Mouse (Mus musculus): ENCODE results near the gene Ssr2. TPM values are rescaled to one million over a fixed set of nuclear protein-coding genes. Genes with fewer than 3 reads are reported as not detected.
A peak's percentile ranks its signal among the peaks of the same experiment; 100 is the strongest.

The Ssr2 gene
- total RNA-seq, 1 experiment = 827 TPM

GRCm38 (mm10) chr3:88529204-88530000 lies 46.3 kb upstream of the Ssr2 start:
- H3K4me1 ChIP-seq (ENCODE audit: control insufficient read depth in 2 of 2, insufficient read depth in 2 of 2, low read length in 2 of 2, poor library complexity in 1 of 2) = peaks cover 6 to 17% of the 10 kb centered on the region in 2 experiments; a peak in 3 of 4 replicates
- in situ Hi-C loops (cut with MboI; ENCODE audit: low sequenced_read_pairs in 2 of 2, unreplicated experiment in 2 of 2) = no loop called here
- DNase-seq (ENCODE audit: low read depth, low spot score) = no peak

DNA sequence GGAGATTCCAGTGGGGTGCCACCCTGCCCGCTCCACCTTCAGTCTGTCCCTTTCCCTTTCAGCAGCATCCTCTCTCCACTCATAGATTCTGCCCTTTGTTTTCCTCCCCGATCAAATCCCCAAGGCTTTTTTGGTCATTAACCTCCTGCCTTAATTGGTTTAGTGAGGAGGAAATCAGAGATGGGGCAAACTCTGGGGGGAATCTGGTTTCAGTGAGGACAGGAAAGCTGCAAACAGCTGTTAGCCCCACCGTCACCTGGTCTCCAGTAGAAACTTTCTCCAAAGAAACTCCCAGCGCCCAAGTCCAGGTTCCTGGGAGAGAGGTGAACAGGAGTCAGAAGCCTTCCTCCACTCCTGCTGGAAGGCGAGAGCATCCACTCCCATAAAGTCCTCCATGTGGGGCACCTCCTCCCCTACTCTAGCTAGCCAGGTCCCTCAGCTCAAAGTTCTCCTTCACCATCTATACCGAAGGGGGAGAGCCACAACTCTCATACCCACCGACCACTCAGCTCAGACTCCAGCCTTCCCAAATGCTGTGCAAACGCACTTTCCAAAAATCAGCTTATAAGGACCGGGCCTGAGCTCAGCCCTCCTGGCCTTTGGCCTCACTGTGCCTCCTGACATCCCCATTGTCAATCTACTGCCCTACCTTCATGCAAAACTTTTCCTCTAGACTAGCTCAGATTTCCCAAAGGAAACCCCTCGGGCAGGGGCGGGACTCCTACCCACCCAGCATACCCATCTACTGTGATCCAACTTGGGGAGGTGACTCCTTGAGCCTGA lies 45.4 kb upstream of the Ssr2 start:
- no peaks in the 10 kb centered on the region for H3K9me3 ChIP-seq (ENCODE audit: control insufficient read depth, insufficient read depth, low read depth, low read length)
- H3K4me3 ChIP-seq (ENCODE audit: insufficient read depth in 1 of 2, low read depth in 1 of 2, low read length in 2 of 2, poor library complexity in 1 of 2, severe bottlenecking in 1 of 2) = peak overlapping the region; percentile 95 to 96
- H3K9ac ChIP-seq (ENCODE audit: insufficient read depth, low read depth, low read length, poor library complexity, severe bottlenecking) = peak overlapping the region; percentile 41; the same call in 1 of the 2 replicates
- peak; percentile 81 for DNase-seq (ENCODE audit: low read depth, low spot score)
- H3K27ac ChIP-seq (ENCODE audit: insufficient read depth, low read depth, low read length, poor library complexity, severe bottlenecking) = peak overlapping the region; percentile 95; the same call in 1 of the 2 replicates
- TF ChIP-seq ZC3H11A (IDR thresholded peaks at IDR 0.05; ENCODE audit: borderline replicate concordance, low read depth, low read length) = no peak
- no peak for TF ChIP-seq MAFK (IDR thresholded peaks at IDR 0.05; ENCODE audit: insufficient read depth, low read depth, low read length)
- TF ChIP-seq CHD2 (IDR thresholded peaks at IDR 0.05; ENCODE audit: low read depth, low read length) = no peak
- TF ChIP-seq HCFC1 (IDR thresholded peaks at IDR 0.05; ENCODE audit: borderline replicate concordance, insufficient read depth, low read length) = no peak
- no peak for TF ChIP-seq ZNF384 (IDR thresholded peaks at IDR 0.05; ENCODE audit: low read depth, low read length)
- H3K4me1 ChIP-seq (ENCODE audit: control insufficient read depth in 2 of 2, insufficient read depth in 2 of 2, low read length in 2 of 2, poor library complexity in 1 of 2) = peaks cover 6 to 25% of the 10 kb centered on the region in 2 experiments; a peak in 3 of 4 replicates
- H3K36me3 ChIP-seq (ENCODE audit: control insufficient read depth, insufficient read depth, low read length, poor library complexity, severe bottlenecking) = peaks cover 5% of the 10 kb centered on the region
- in situ Hi-C loops (cut with MboI; ENCODE audit: low sequenced_read_pairs in 2 of 2, unreplicated experiment in 2 of 2) = no loop called here

More at GRCm38 (mm10) chr3:88529204-88530000, 46.3 kb upstream of the Ssr2 start:
- peak overlapping the region; percentile 21; the same call in 1 of the 2 replicates for H3K9ac ChIP-seq (ENCODE audit: insufficient read depth, low read depth, low read length, poor library complexity, severe bottlenecking)
- TF ChIP-seq ZNF384 (IDR thresholded peaks at IDR 0.05; ENCODE audit: low read depth, low read length) = no peak
- no peaks in the 10 kb centered on the region for H3K9me3 ChIP-seq (ENCODE audit: control insufficient read depth, insufficient read depth, low read depth, low read length)
- H3K36me3 ChIP-seq (ENCODE audit: control insufficient read depth, insufficient read depth, low read length, poor library complexity, severe bottlenecking) = peaks cover 8% of the 10 kb centered on the region
- peak overlapping the region; percentile 95; the same call in 1 of the 2 replicates for H3K27ac ChIP-seq (ENCODE audit: insufficient read depth, low read depth, low read length, poor library complexity, severe bottlenecking)
- peak overlapping the region in 1 of 2 experiments; percentile 96; a peak in 3 of 4 replicates for H3K4me3 ChIP-seq (ENCODE audit: insufficient read depth in 1 of 2, low read depth in 1 of 2, low read length in 2 of 2, poor library complexity in 1 of 2, severe bottlenecking in 1 of 2)

DNA sequence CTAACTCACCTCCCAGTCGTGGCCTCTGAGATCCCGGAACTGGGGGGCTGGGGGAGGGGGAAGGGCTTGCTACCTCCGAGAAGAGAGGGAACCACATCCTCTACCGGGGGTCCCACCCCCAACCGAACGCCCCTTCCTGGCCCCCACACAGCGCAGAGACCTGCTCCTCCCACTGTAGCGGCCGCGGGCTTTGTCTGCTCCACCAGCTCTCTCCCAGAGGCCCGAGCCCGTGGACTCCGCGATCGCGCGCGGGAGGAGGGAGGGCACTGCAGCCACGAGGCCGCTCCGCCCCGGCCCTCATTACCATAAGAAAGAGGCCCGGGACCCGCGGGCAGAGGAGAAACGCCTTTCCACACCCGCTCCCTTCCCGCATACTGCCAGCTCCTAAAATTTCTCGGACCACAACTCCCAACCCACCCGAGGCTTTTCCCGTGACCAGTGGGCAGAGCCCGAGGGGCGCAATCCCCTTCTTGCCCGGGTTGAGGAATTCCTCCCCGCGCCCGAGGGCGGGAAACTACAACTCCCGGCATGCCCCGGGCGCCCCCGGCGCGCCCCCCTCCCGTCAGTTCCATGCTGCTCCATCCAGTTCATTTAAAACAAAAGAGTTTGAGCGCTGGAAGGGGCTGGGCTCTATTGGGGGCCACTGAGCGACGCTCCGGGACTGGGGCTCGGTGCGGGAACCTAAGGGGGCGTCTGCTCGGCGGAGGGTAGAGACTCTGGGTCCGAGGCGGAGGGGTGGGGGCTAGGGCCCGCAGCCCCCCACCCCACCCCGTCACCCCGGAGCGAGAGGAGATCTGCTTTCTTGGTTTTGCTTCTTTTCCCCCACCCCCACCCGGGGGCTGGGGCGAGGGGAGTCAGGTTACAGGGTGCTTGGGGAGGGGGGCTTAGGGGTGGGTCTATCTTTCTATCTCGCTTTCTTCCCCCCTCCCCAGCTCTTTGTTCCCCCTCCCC lies 44.1 kb upstream of the Ssr2 start:
- no peak for DNase-seq (ENCODE audit: low read depth, low spot score)
- Histone ChIP-seq H3K4me3 (ENCODE audit: insufficient read depth in 1 of 2, low read depth in 1 of 2, low read length in 2 of 2, poor library complexity in 1 of 2, severe bottlenecking in 1 of 2) (peak overlapping the region; percentile 95 to 96), H3K36me3 (ENCODE audit: control insufficient read depth, insufficient read depth, low read length, poor library complexity, severe bottlenecking) (peaks cover 9% of the 10 kb centered on the region), H3K27ac (ENCODE audit: insufficient read depth, low read depth, low read length, poor library complexity, severe bottlenecking) (peak overlapping the region; percentile 95), H3K9me3 (ENCODE audit: control insufficient read depth, insufficient read depth, low read depth, low read length) (no peaks in the 10 kb centered on the region), H3K9ac (ENCODE audit: insufficient read depth, low read depth, low read length, poor library complexity, severe bottlenecking) (peak overlapping the region; percentile 93), H3K4me1 (ENCODE audit: control insufficient read depth in 2 of 2, insufficient read depth in 2 of 2, low read length in 2 of 2, poor library complexity in 1 of 2) (peaks cover 8 to 30% of the 10 kb centered on the region in 2 experiments; a peak in 3 of 4 replicates)
- in situ Hi-C loops (cut with MboI; ENCODE audit: low sequenced_read_pairs in 2 of 2, unreplicated experiment in 2 of 2) = no loop called here
- no peak for TF ChIP-seq CHD2 (IDR thresholded peaks at IDR 0.05; ENCODE audit: low read depth, low read length)
- no peak for TF ChIP-seq MAFK (IDR thresholded peaks at IDR 0.05; ENCODE audit: insufficient read depth, low read depth, low read length)
- no peak for TF ChIP-seq ZC3H11A (IDR thresholded peaks at IDR 0.05; ENCODE audit: borderline replicate concordance, low read depth, low read length)
- no peak for TF ChIP-seq ZNF384 (IDR thresholded peaks at IDR 0.05; ENCODE audit: low read depth, low read length)
- peak; percentile 96 for TF ChIP-seq HCFC1 (IDR thresholded peaks at IDR 0.05; ENCODE audit: borderline replicate concordance, insufficient read depth, low read length)

- Histone ChIP-seq H3K27ac (ENCODE audit: insufficient read depth, low read depth, low read length, poor library complexity, severe bottlenecking) (peak within 1 kb of the TSS; percentile 95), H3K9ac (ENCODE audit: insufficient read depth, low read depth, low read length, poor library complexity, severe bottlenecking) (peak within 1 kb of the TSS; percentile 93), H3K36me3 (ENCODE audit: control insufficient read depth, insufficient read depth, low read length, poor library complexity, severe bottlenecking) (peaks cover 16% of the 10 kb centered on the region), H3K9me3 (ENCODE audit: control insufficient read depth, insufficient read depth, low read depth, low read length) (no peaks in the 10 kb centered on the region), H3K4me1 (ENCODE audit: control insufficient read depth in 2 of 2, insufficient read depth in 2 of 2, low read length in 2 of 2, poor library complexity in 1 of 2) (peaks cover 8 to 31% of the 10 kb centered on the region in 2 experiments; a peak in 3 of 4 replicates), H3K4me3 (ENCODE audit: insufficient read depth in 1 of 2, low read depth in 1 of 2, low read length in 2 of 2, poor library complexity in 1 of 2, severe bottlenecking in 1 of 2) (peak within 1 kb of the TSS; percentile 95 to 96)
- no peak for TF ChIP-seq ZC3H11A (IDR thresholded peaks at IDR 0.05; ENCODE audit: borderline replicate concordance, low read depth, low read length)
- TF ChIP-seq CHD2 (IDR thresholded peaks at IDR 0.05; ENCODE audit: low read depth, low read length) = no peak
- no peak for TF ChIP-seq ZNF384 (IDR thresholded peaks at IDR 0.05; ENCODE audit: low read depth, low read length)
- no peak for TF ChIP-seq HCFC1 (IDR thresholded peaks at IDR 0.05; ENCODE audit: borderline replicate concordance, insufficient read depth, low read length)
- TF ChIP-seq MAFK (IDR thresholded peaks at IDR 0.05; ENCODE audit: insufficient read depth, low read depth, low read length) = no peak
- no peak for DNase-seq (ENCODE audit: low read depth, low spot score)
- in situ Hi-C loops (cut with MboI; ENCODE audit: low sequenced_read_pairs in 2 of 2, unreplicated experiment in 2 of 2) = no loop called here
Observed at GRCm38 (mm10) chr3:88532299-88532674, 43.4 kb upstream of the Ssr2 start, which contains the start of gene Mex3a. TSS of gene Mex3a (plus strand) at chr3:88532395.

Measured in ES-E14 (cell line).